Mouse (Mus musculus) CD4-positive naive resting alpha-beta T cell, adult 76 days (primary cell): ENCODE data around the gene Agrn. TPM values are rescaled to one million over a fixed set of nuclear protein-coding genes. Genes with fewer than 3 reads are reported as not detected.

Source experiments
- total RNA-seq: library from RNA; stranded (reverse); gene quantifications from one replicate; pipeline ENCODE4 v1.2.4, GENCODE M21; 2023

Agrn gene
- total RNA-seq = 5.0 TPM

DNA sequence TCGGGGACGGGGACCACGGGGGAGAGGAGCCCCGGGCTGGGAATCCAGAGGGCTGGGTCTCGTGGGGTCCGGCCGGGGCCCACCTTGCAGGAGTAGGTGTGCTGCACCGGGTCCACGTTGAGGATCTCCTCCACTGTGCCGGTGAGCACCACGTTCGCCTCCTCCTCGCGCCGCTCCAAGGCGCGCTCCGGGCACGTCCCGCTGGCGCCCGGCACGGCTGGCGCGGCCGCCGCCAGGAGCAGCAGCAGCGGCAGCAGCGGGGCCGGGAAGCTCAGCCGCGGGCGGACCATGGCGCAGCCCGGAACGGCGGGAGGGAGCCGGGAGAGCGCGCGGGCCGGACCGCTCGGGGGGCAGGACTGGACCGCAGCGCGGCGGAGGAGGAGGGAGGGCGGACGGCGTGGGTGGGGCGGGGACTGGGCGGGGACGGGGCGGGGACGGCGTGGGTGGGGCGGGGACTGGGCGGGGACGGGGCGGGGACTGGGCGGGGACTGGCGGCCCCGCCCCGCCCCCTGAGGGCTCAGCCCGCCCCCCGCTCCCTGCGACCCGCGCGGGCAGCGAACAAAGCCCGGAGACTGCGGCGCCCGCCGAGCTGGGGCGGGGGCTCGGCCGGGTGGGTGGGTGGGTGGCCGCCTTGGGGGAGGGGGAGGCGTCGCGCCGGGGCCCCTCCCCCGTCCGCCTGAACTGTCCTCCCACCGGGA lies at the start of gene Agrn:
TSS of gene Agrn (minus strand) at position 358 of the 698 bp plus-strand sequence.

DNA sequence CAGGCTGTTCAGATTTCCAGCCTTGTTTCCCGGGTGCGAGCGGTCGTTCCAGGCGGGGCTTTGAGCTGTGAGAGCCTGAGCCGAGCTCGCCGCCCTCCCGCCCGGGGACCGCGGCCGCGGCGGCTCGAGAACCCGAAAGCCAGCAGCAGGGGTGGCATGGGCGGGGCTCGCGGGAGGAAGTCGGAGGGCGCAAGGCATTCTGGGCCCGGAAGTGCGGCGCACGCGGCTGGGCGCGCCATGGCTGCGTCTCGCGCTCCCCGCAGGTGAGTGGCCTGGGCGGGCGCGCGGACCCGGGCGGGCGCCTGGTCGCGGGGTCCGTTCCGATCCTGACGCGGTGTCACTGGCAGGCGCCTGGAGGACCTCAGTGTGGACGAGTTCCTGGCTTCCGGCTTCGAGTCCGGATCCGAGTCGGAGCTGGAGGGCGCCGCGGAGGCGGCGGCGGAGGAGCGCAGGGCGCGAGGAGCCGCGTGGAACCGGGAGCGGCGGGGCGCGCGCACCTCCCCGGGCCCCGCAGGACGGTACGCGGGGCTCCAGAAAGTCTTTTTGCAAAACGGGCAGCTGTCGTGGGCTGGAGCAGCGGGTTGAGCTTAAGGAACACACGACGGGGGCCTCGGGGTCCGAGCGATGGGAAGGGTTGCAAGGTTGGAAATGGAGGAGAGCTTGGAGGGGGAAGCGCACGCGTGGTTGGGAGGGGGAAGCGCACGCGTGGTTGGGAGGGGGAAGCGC lies 38.7 kb upstream of the Agrn start, which contains the start of gene Noc2l:
TSS of gene Noc2l (plus strand) at position 203 of the 726 bp plus-strand sequence.

DNA sequence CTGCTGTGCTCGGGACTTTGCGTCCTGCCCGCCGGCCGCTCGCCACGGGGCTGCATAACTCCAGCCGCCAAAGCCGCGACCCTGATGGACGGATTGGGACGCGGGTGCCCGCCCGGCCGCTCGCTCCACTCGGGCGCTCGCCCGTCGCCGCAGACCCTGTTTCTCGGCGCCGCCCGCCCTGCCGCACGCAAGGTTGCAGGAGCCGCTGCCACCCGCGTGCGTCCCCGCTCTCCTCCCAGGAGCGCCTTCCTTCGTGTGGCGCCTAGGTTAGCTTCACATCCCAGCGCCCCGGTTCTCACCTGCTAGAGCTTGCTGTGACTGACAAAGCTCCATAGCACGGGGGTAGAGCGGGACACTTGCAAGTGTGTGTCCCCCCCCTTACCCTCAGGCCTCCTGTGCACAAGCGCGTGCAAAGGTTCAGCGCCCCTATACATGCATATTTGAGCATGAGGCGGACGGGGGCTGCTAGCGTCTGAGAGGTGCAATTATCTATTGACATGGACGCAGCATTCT lies 37.5 kb upstream of the Agrn start, which contains the start of gene Plekhn1:
TSS of gene Plekhn1 (minus strand) at position 157 of the 513 bp plus-strand sequence.

DNA sequence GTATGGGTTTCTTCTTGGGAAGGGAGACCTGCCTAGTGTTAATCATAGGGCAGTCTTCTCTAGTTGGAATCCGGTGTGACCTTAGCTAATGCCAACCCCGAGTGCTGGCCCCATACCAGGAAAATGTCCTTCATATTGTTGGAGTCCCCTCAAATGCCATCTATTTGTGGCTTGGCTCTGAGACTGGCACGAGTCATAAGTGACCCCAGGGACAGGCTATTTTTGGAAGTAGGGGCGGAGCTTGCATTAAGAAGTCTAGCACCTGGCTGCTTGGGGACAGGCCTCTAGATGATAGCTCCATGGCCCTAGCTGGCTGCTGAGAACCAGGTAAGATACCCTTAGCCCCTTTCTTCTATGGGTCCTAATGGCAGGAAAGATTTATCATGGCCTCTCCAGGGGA lies 18.4 kb upstream of the Agrn start, which contains the start of gene Perm1:
TSS of gene Perm1 (plus strand) at position 220 of the 400 bp plus-strand sequence.

DNA sequence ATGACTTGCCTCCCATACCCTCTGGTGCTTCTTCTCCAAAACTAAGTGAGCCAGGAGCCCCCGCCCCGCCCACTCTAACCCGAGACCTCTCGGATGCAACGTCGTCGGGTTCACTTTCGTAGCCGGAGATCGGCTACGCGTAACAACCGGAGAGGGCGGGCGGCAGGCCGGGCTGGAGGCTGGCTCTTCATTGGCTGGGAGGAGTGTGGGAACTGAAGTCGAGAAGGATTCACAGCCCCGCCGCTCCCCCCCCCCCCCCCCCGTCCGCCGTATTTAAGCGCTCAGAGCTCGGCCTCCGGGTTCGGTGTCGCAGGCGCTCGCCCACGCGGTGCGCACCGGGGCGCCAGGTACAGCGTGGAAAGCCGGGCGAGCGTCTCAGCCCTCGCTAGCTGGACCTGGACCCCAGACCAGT lies 5.7 kb upstream of the Agrn start, which contains the start of gene AW011738:
TSS of gene AW011738 (plus strand) at position 304 of the 412 bp plus-strand sequence.

DNA sequence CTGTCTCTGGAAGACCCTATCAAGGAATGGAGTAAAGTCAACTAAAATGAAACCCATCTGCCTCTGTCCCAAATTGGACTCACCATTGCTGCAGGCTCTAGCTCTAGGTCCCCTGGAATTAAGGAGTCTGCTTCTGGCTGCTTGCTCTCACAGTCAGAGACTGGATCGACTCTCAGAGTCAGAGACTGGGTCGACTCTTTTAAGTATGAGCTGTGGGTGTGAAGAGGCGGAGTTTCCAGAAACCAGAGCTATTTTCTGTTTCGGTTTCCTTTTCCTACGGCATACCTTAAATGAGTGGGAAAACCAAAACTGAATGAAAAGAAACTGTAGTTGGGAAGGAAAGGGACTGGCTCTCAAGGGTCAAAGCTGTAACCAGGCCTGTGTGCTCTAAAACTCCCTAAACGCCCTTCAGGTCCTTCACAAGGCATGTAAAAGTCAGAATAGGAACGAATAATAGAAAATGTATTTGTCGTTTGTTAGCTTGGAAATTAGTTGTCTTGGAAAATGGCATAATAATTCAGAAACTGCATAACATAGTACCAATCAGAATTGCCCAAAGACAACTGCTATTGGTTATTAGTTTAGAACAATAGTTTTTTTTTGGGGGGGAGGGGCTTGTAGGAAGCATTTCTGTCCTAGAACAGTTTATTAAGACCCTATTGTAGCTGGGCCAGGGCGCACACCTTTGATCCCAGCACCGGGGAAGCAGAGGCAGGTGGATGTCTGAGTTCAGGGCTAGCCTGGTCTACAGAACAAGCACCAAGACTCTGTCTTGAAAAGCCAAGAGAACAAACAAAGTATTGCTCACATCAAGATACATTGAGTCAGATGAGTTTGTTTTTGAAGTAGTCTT lies 3.6 kb upstream of the Agrn start, which contains the start of gene Isg15:
TSS of gene Isg15 (minus strand) at position 196 of the 853 bp plus-strand sequence.

DNA sequence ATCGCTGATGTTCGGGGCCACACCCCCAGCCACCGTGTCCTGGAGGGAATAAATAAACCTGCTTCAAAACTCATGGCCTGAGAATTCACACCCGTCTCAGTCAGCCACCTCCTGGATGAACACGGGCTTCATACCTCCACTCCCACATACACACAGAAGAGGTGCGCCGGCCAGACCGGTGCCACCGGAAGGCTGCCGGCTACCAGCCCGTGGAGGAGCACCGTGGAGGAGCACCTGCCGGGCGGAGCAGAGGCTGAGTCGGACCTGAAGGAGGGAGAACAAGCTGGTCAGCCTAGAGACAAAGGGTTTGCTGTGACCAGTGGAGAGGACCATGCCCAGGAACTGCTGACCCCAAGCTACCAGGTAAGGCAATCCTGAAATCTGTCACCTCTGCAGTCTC lies 66.9 kb downstream of the Agrn start, which contains the start of gene Rnf223:
TSS of gene Rnf223 (plus strand) at position 78 of the 400 bp plus-strand sequence.

Other genes starting within 250 kb of the Agrn start
- gene C1qtnf12, start 235.2 kb downstream of the Agrn start, total RNA-seq = 7.1 TPM
- 4.5 TPM for gene B3galt6, start 204.8 kb downstream of the Agrn start, total RNA-seq
- 221 TPM for gene Sdf4, start 204.6 kb downstream of the Agrn start, total RNA-seq
- gene Tnfrsf4, start 183.6 kb downstream of the Agrn start, total RNA-seq = 33.2 TPM
- gene Tnfrsf18, start 171.3 kb downstream of the Agrn start, total RNA-seq = 59.7 TPM
- gene Ttll10, start 138.1 kb downstream of the Agrn start, total RNA-seq = not detected
- 37.9 TPM for gene 9430015G10Rik, start 87.5 kb downstream of the Agrn start, total RNA-seq
- 0.26 TPM for gene Rnf223, start 67.0 kb downstream of the Agrn start, total RNA-seq
- 10.8 TPM for gene Isg15, start 3.3 kb upstream of the Agrn start, total RNA-seq
- gene AW011738, start 5.8 kb upstream of the Agrn start, total RNA-seq = 8.2 TPM
- gene Perm1, start 18.4 kb upstream of the Agrn start, total RNA-seq = 0.62 TPM
- gene Plekhn1, start 37.4 kb upstream of the Agrn start, total RNA-seq = 49.1 TPM
- gene Noc2l, start 38.5 kb upstream of the Agrn start, total RNA-seq = 96.5 TPM
- 1.6 TPM for gene Samd11, start 58.2 kb upstream of the Agrn start, total RNA-seq
- gene Vmn2r-ps159, start 133.6 kb upstream of the Agrn start, total RNA-seq = not detected